Mouse (Mus musculus): ENCODE results near the gene Kncn. TPM values are rescaled to one million over a fixed set of nuclear protein-coding genes. Genes with fewer than 3 reads are reported as not detected.

The Kncn gene
- total RNA-seq, 2 experiments from 2014 or later = not detected

DNA sequence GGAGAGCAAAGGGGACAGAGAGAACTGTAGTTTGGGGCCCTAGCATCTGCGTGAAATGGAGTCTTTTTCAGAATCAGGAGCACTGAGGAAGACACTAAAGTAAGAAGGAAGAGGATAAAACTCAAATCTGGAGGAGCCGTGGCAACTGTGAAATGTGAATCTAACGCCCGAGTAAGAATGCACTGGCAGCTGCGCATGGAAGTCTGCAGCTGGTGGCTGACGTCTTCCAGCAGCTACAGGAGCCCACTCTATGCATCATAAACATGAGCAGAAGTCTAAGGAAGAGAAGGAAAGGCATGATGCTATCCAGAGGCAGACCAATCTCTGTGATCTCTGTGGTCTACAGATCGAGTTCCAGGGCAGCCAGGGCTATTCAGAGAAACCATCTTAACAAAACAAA lies 43.4 kb downstream of the Kncn start:
- no peak for DNase-seq (ENCODE audit: low spot score)

DNA sequence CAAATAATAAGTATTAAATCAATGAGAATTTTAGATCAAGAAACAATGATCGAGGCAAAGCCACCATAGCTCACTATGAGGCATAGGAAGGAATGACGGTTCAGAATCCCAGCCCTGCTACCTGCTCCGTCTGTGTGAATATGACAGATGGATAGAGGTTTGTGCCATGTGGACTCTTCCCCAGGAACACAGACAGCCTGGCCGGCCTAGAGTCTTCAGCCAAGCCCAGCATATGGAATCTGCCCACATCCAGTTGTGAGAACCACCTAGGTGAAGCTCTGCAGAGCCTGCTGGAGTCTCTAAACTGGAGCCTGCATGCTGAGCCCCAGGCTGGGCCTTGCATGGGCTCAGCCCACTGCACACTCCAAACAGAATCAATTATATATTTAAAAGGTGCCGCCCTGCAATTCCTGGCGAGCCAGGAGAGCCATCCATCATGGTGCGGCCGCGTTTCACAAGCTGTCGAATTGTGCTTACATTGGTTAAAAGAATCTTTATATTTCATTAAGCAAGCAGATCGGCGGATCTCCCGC lies 47.4 kb downstream of the Kncn start:
- intact Hi-C loops (cut with DNase I) = no loop called here

More for the DNA sequence above, 43.4 kb downstream of the Kncn start:
- intact Hi-C loops (cut with DNase I) = no loop called here

DNA sequence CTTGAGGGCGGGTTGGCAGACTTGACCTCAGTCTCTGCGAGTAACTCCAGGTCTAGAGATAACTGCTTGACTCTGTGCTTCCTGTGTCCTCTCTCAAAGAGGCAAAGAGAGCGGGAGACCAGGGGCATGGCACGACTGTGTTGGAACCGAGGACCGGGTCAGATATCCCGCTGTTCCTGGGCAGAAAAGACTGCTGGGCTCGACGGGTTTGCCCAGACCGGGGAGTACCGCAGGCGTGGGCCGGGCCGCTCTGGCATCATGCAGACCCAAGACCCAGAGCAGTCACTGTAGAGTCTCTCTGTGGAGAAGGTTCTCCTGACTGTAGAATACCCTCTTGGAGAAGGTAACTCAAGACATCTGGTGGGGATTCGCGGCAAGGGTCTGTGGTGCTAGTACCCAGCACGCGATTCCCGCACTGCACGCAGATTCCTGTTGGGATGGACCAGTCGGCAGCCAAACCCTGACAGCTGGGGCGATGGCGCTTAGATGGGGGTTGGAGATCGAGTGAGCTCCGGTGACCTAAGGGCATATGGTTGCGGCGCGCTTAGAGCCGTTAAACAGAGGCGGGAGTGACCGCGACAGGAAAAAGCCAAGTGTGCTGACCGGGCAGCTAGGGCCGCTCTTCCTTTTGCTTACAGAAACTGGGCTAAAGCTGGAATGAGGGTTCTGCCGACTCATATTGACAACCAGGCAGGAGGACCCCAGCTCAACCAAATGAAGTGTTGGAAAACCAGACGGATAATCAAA lies 51.8 kb downstream of the Kncn start:
- no peak for DNase-seq (ENCODE audit: low spot score)
- intact Hi-C loops (cut with DNase I) = no loop called here

More for the DNA sequence above, 47.4 kb downstream of the Kncn start:
- no peak for DNase-seq (ENCODE audit: low spot score)

DNA sequence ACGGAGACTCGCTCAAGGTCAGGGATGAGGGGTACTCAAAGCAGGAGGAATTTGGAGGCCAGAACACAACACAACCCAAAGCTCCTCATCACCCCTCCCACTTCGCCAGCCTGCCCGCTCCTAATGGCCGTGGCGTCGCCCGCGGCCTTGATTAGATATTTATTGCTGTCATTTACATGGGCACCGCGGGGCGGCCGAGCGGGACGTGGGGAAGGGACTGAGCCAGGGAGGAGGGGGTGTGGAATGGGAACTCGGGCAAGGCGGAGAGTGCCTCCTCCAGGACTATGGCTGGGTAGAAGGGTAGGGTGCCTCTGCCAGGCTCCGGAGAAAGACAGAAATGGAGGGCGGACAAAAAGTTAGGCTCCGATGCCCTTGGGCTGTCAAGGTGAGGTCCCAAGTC lies 52.4 kb downstream of the Kncn start:
- no peak for DNase-seq (ENCODE audit: low spot score)
- intact Hi-C loops (cut with DNase I) = no loop called here

DNA sequence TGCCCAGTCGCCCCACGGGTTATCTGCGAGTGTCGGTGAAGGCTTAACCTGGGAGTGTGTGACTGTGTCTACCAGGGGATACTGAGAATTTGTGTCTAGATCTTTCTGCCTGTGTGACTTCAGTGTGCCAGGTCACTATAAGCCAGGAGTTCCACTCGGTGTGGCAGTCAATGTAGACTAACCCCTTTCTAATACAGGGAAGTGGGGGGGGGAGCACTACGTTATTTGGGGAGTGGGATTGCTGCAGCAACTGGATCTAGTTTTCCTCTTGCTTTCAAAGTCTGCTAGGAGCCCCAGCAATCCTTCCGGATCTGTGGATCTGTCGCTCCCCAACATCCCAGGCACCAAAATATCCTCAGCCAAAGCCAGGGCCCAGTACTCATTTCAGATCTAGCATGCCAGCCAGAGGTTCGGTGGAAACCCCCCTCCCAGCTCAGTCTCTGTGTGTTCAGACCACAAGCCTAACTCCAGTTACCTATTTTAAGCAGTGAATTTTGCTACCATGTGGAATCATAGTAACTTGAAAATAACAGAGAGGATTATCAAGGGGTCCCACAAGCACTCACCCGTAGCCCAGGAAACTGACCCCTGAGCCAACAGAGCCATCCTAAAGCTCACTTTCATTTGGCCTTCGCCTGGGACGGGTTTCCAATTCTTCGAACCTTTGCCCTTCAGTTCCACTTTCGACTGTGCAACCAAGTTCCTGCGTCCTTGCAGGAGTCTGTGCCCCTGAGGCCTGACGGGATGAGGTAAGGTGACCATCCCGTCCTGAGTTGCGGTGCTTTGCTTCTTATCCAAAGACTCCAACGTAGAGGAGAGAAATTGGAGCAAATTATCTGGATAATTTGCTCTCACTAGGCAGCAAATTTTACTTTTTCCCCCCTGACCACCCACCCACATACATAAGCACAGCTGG lies 53.1 kb downstream of the Kncn start:
- DNase-seq (ENCODE audit: low spot score) = no peak
- intact Hi-C loops (cut with DNase I) = no loop called here

DNA sequence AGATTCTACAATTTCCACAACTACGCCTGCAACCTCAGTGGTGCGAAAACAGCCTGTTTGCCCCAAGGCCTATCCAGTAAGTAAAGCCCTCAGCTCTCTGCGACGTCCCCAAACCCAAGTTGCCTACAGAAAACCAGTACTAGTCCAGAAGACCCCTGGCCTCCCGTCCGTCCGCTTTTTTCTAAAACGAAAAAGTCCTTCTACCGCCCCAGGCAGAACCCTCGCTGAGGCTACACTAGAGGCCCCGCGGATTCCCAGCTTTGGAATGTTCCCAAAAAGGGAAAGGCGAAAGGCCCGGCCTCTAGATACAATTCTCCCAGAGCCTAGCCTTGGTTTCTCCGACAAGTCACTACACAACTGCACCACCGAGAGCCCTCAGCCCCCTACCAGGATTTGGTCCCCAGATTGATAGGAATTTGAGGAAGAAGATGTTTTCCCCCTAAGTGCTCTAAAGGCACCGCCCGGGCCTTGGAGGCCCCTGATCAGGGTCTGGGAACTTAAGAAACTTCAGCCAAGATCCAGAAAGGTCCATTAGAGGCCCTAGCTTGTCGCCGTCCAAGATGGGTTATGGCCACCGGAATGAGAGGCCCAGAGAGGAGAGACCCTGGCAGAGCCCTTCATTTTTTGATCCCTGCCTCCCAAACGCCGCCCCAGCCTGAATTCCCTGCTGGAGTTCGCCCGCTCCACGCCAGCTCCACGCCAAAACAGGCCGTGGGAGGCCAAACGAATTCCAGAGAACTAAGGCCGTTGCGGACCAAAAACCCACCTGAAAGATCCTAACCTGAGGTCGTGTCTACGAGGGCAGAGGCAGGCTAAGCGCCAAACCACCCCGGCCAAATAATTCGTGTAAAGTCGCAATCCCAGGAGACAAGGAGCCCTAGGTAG lies 54.3 kb downstream of the Kncn start:
- intact Hi-C loops (cut with DNase I) = no loop called here
- no peak for DNase-seq (ENCODE audit: low spot score)

Other genes with a start within 250 kb of the Kncn start
- gene Cyp4b1, start 236.7 kb upstream of the Kncn start, total RNA-seq (2021) = 10 to 100 TPM; 22.8 to 27.9 TPM
- 10 to 100 TPM; 33.4 to 37.0 TPM for gene Efcab14, start 146.7 kb upstream of the Kncn start, total RNA-seq (2021)
- under 1 TPM; 0.55 to 0.78 TPM for gene Tex38, start 103.4 kb upstream of the Kncn start, total RNA-seq (2021)
- 10 to 100 TPM; 78.8 to 79.6 TPM for gene Atpaf1, start 99.6 kb upstream of the Kncn start, total RNA-seq (2021)
- gene Mob3c, start 56.3 kb upstream of the Kncn start, total RNA-seq (2021) = 1 to 10 TPM; 4.5 to 5.4 TPM
- gene Mknk1, start 45.2 kb upstream of the Kncn start, total RNA-seq (2021) = 10 to 100 TPM; 19.8 to 21.9 TPM
- not detected for gene 6430628N08Rik, start 6.3 kb downstream of the Kncn start, total RNA-seq (2021)
- gene Dmbx1, start 55.5 kb downstream of the Kncn start, total RNA-seq (2021) = not detected
- under 1 TPM; 0.13 to 0.17 TPM for gene Faah, start 133.5 kb downstream of the Kncn start, total RNA-seq (2021)
- 10 to 100 TPM; 24.5 to 27.9 TPM for gene Nsun4, start 169.5 kb downstream of the Kncn start, total RNA-seq (2021)
- 1,000 to 10,000 TPM; 1,988 to 2,066 TPM for gene Uqcrh, start 190.7 kb downstream of the Kncn start, total RNA-seq (2021)
- gene Lrrc41, start 190.9 kb downstream of the Kncn start, total RNA-seq (2021) = 10 to 100 TPM; 24.6 to 29.4 TPM
- under 1 TPM; 0.29 to 0.53 TPM for gene Rad54l, start 239.3 kb downstream of the Kncn start, total RNA-seq (2021)
- 10 to 100 TPM; 61.8 to 62.7 TPM for gene Pomgnt1, start 239.4 kb downstream of the Kncn start, total RNA-seq (2021)

Data from heart, postnatal 25 days (tissue).